11 mouse cellular contexts compared by ENCODE assay signal in the genomic region with DNA sequence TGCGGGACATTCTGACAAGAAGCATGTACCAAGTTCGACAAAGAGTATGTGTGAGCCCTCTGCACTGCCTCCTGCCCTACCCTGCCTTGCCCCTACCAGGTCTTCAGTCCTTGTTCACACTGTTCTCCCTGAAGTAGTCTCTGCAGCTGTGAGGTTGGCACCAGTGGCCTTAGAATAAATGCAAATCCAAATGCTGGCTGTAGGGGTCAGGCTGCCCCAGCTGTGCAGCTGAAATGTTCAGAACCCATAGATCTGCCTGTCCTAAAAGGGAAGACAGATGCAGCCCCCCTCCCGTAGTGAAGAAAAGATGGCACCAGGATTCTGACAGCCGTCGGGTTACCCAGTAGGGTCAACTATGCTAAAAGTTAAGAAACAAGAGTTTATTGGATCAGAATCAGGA. TPM values are rescaled to one million over a fixed set of nuclear protein-coding genes. Genes with fewer than 3 reads are reported as not detected.
DNase-seq lines count a peak whose midpoint lies in the region; TF ChIP-seq lines count a peak whose summit lies in the region.
"Had no signal": no experiment of that assay in that cellular context is flagged by ENCODE, and none has a peak within 500 bp of the region (broad histone marks: within the 10 kb centered on the region; RNA-seq: fewer than 3 reads in every experiment).

No protein-coding gene starts in this region.

- no peak overlapping the region for H3K4me2 ChIP-seq in CH12.LX (ENCODE audit: insufficient read depth, low read depth, poor library complexity, severe bottlenecking)
- H3K4me2 ChIP-seq: liver, embryonic 11.5 days had no signal

- H3K9me3 ChIP-seq in CH12.LX (replicated peaks; ENCODE audit: low read length): no peaks in the 10 kb centered on the region

- no peak for TF ChIP-seq POLR2A in CH12.LX (IDR thresholded peaks at IDR 0.05; ENCODE audit: low read depth, low read length)

- no peaks in the 10 kb centered on the region for H3K79me2 ChIP-seq in CH12.LX (replicated peaks; ENCODE audit: control insufficient read depth, extremely low read depth, insufficient read depth, poor library complexity, severe bottlenecking)

- H3K36me3 ChIP-seq in CH12.LX (replicated peaks in 1 of 2; ENCODE audit: control insufficient read depth in 1 of 2, insufficient read depth in 1 of 2, low read length in 1 of 2): no peaks in the 10 kb centered on the region

- H3K27ac ChIP-seq in left cerebral cortex, adult 2 months: no peak overlapping the region
- H3K27ac ChIP-seq in CH12.LX (ENCODE audit: insufficient read depth, low read depth): no peak overlapping the region

- no peak overlapping the region for H3K9ac ChIP-seq in CH12.LX (ENCODE audit: insufficient read depth, low read depth)

- no peaks in the 10 kb centered on the region for H3K4me1 ChIP-seq in CH12.LX (ENCODE audit: control insufficient read depth in 1 of 2, insufficient read depth in 2 of 2)

- intact Hi-C loops in left cerebral cortex, adult 2 months (cut with DNase I): no loop called here
- intact Hi-C loops in left cerebral cortex, postnatal 4 days (cut with DNase I): no loop called here
- intact Hi-C loops in left cerebral cortex, postnatal 36 days (cut with DNase I): no loop called here

- TF ChIP-seq EP300 in CH12.LX (IDR thresholded peaks at IDR 0.05; ENCODE audit: low read length): no peak

- dilution Hi-C loops in CH12.LX (cut with MboI; ENCODE audit: extremely low pct_ligation_motif_present, extremely low pct_unique_long_range_greater_than_20kb, low sequenced_read_pairs): no loop called here

- TF ChIP-seq RAD21 in CH12.LX (IDR thresholded peaks at IDR 0.05; ENCODE audit: low read depth, low read length): peak; percentile 8

- H3K27me3 ChIP-seq in CH12.LX (replicated peaks): no peaks in the 10 kb centered on the region

- peak; percentile 45 for TF ChIP-seq CTCF in left cerebral cortex, adult 2 months (IDR thresholded peaks at IDR 0.05)
- TF ChIP-seq CTCF in CH12.LX (conservative IDR thresholded peaks at IDR 0.05 in 1 of 2, IDR thresholded peaks at IDR 0.05 in 1 of 2; ENCODE audit: low read depth in 2 of 2, low read length in 2 of 2): peak in 1 of 2 experiments; percentile 4; a peak in 1 of 4 replicates

- DNase-seq in embryo, embryonic 10.5 days (ENCODE audit: low spot score): peak; percentile 21
- DNase-seq in embryo, embryonic 9.5 days (ENCODE audit: extremely low spot score): no peak
- DNase-seq in left cerebral cortex, adult 2 months (ENCODE audit: extremely low spot score in 1 of 2, low spot score in 2 of 2): no peak
- no peak for DNase-seq in left cerebral cortex, postnatal 4 days
- DNase-seq in CH12.LX (ENCODE audit: extremely low read depth): no peak
- peak; percentile 12 to 35 for DNase-seq in kidney, adult 8-10 months
- no peak for DNase-seq in left cerebral cortex, postnatal 36 days (ENCODE audit: low spot score in 2 of 2)
- no peak for DNase-seq in c-Kit-positive CD71-positive TER-119-positive erythroid progenitor cells, embryonic 14.5 days (ENCODE audit: low spot score)
- DNase-seq: B cell, adult 2 months; cerebellum, adult 9-11 months had no signal

- in situ Hi-C loops in CH12.LX (cut with MboI; ENCODE audit: low pct_ligation_motif_present, low pct_unique_long_range_greater_than_20kb, low sequenced_read_pairs): no loop called here

- no peak overlapping the region for H3K4me3 ChIP-seq in left cerebral cortex, adult 2 months
- no peak overlapping the region for H3K4me3 ChIP-seq in CH12.LX (replicated peaks in 1 of 3; ENCODE audit: low read depth in 2 of 3, low read length in 2 of 3, poor library complexity in 1 of 3)

TF ChIP-seq in CH12.LX, 34 proteins besides CTCF, POLR2A, EP300 and RAD21:
- TF ChIP-seq BHLHE40 (IDR thresholded peaks at IDR 0.05; ENCODE audit: low read depth, low read length) (no peak), ZNF384 (IDR thresholded peaks at IDR 0.05; ENCODE audit: low read depth, low read length) (no peak)

RNA-seq across cellular contexts. Expression of a gene that starts 39.2 kb away (rescaled TPM):
- total RNA-seq in left cerebral cortex, adult 2 months (2021): 1 to 10 TPM in 1 of 2 experiments, under 1 TPM in 1; 0.68 to 1.0 TPM
- total RNA-seq in left cerebral cortex, postnatal 4 days (2021): 1 to 10 TPM in 1 of 2 experiments, under 1 TPM in 1; 0.24 to 1.8 TPM
- total RNA-seq in CH12.LX (2012; rRNA removed) (not detected in 2 replicates), CH12.LX (2014; rRNA removed) (0.07 and 1.2 TPM in 2 replicates)
- 0.18 and 0.31 TPM in 2 replicates for polyA plus RNA-seq in CH12.LX (2012; ENCODE audit: insufficient read length, low read depth)
- total RNA-seq in left cerebral cortex, postnatal 36 days (2021): under 1 TPM; 0.63 to 0.76 TPM
- polyA plus RNA-seq: liver, embryonic 11.5 days had no signal

Comparison
In these comparisons a context has a peak if more than half of its experiments do, and no peak if none do; other contexts are left out.
1. DNase-seq: peak in embryo, embryonic 10.5 days (single experiment) and kidney, adult 8-10 months (2 of 2); none in embryo, embryonic 9.5 days (single experiment), left cerebral cortex, adult 2 months (0 of 2), left cerebral cortex, postnatal 4 days (single experiment), CH12.LX (single experiment), left cerebral cortex, postnatal 36 days (0 of 2) and c-Kit-positive CD71-positive TER-119-positive erythroid progenitor cells, embryonic 14.5 days (single experiment).